Mouse (Mus musculus): Measurements from ENCODE around the gene Rpl6.

DNA sequence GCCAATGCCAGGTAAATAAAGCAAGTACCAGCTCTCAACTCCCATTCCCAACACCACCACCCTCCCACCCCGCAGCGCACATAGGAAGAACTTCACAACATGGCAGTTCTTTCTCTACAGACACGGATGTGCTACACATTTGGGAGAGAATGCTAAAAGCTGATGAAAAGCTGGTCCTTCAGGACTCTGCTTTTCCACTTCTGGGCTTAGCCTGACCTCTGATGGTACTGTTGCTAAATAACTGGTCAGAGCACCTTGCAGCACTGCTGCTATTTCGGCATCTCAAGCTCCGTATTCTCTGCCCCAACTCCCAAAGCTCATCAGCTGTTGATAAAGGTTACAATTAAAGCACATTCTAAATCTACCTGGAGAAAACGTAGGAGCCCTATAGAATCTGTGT lies 37.4 kb upstream of the Rpl6 start:
- TF ChIP-seq CTCF (IDR thresholded peaks at IDR 0.05) (no peak), EP300 (IDR thresholded peaks at IDR 0.05) (no peak)
